Mouse (Mus musculus): Measurements from ENCODE around the gene Slc25a21.

GRCm38 (mm10) chr12:56773941-56774340 lies 423.3 kb downstream of the Slc25a21 start:
- TF ChIP-seq CTCF (IDR thresholded peaks at IDR 0.05; ENCODE audit: low read depth, low read length) (no peak), POLR2A (IDR thresholded peaks at IDR 0.05; ENCODE audit: borderline replicate concordance, low read depth, low read length) (no peak)
